Mouse (Mus musculus): Measurements from ENCODE around the gene Stat5b. TPM values are rescaled to one million over a fixed set of nuclear protein-coding genes. Genes with fewer than 3 reads are reported as not detected.

The Stat5b gene
- polyA plus RNA-seq, 1 experiment, result 33.2 TPM

DNA sequence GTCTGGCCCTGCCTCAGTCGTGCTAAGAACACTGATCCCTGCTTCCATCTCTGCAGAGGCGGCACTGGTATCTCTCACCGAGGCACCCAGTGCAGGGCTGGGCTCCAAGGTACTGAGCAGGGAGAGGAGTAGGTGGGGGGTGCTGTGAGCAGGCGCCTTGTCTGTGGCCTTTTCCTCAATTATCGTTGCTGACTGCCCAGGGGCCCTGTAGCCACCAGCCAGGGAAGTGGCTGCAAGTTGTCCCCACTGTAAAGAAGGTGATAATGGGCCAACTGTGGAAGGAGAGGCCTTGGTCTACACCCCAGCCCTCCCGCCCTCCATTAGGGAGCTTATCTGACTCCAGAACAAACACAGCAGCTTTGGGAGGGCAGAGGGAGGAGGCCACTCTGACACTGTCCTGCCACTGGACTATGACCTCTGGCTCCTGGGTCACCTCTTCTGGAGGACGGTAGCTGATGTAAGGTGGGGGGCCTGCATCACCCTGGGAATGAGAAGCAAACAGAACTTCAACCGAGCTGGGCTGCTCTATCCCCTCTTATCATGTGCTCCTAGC, 35.7 kb upstream of the Stat5b start:
- no peak for DNase-seq (ENCODE audit: low read depth in 1 of 2, low spot score in 2 of 2)
- no peak overlapping the region for H3K4me3 ChIP-seq (ENCODE audit: extremely low read depth, insufficient read depth, insufficient read length)
- no peak for TF ChIP-seq POLR2A (IDR thresholded peaks at IDR 0.05; ENCODE audit: low read depth, low read length)
- no peak for TF ChIP-seq CTCF (IDR thresholded peaks at IDR 0.05; ENCODE audit: extremely low read depth, insufficient read depth, insufficient read length, insufficient replicate concordance)
- no peaks in the 10 kb centered on the region for H3K4me1 ChIP-seq (ENCODE audit: control insufficient read depth, insufficient read depth, insufficient read length)
- peaks cover 47% of the 10 kb centered on the region for H3K36me3 ChIP-seq (ENCODE audit: control insufficient read depth, insufficient read depth, low read length)
- no peak overlapping the region for H3K27ac ChIP-seq (ENCODE audit: insufficient read depth, low read length)
- H3K27me3 ChIP-seq (ENCODE audit: control insufficient read depth, insufficient read depth, low read length), result no peaks in the 10 kb centered on the region
- 78% methylated on average over 8 of the region's 8 CpGs for WGBS

GRCm38 (mm10) chr11:100885472-100885871, 34.9 kb upstream of the Stat5b start:
- H3K36me3 ChIP-seq (ENCODE audit: control insufficient read depth, insufficient read depth, low read length), result peaks cover 44% of the 10 kb centered on the region
- no peaks in the 10 kb centered on the region for H3K4me1 ChIP-seq (ENCODE audit: control insufficient read depth, insufficient read depth, insufficient read length)

DNA sequence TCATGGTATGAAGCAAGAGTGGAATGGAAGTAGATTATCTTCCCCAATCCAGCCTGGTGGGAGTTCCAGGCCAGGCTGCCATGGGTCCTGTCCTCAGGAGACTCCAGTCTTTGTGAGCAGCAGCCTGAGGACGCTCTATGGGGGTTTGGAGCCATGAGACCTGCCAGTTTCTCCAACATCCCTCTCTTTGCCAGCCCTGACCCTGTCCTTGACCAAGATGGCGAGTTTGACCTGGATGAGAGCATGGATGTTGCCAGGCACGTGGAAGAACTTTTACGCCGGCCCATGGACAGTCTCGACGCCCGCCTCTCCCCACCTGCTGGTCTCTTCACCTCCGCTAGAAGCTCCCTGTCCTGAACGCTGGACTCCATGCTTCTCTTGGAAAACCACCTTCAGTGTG, 33.1 kb upstream of the Stat5b start:
- WGBS, result 92% methylated on average over 10 of the region's 10 CpGs
- no peak for DNase-seq (ENCODE audit: low read depth in 1 of 2, low spot score in 2 of 2)
- peaks cover 42% of the 10 kb centered on the region for H3K36me3 ChIP-seq (ENCODE audit: control insufficient read depth, insufficient read depth, low read length)
- no peak overlapping the region for H3K27ac ChIP-seq (ENCODE audit: insufficient read depth, low read length)
- no peak overlapping the region for H3K4me3 ChIP-seq (ENCODE audit: extremely low read depth, insufficient read depth, insufficient read length)
- H3K4me1 ChIP-seq (ENCODE audit: control insufficient read depth, insufficient read depth, insufficient read length), result no peaks in the 10 kb centered on the region
- H3K27me3 ChIP-seq (ENCODE audit: control insufficient read depth, insufficient read depth, low read length), result no peaks in the 10 kb centered on the region
- no peak for TF ChIP-seq POLR2A (IDR thresholded peaks at IDR 0.05; ENCODE audit: low read depth, low read length)
- no peak for TF ChIP-seq CTCF (IDR thresholded peaks at IDR 0.05; ENCODE audit: extremely low read depth, insufficient read depth, insufficient read length, insufficient replicate concordance)

More at GRCm38 (mm10) chr11:100885472-100885871, 34.9 kb upstream of the Stat5b start:
- DNase-seq (ENCODE audit: low read depth in 1 of 2, low spot score in 2 of 2), result no peak
- TF ChIP-seq CTCF (IDR thresholded peaks at IDR 0.05; ENCODE audit: extremely low read depth, insufficient read depth, insufficient read length, insufficient replicate concordance) (no peak), POLR2A (IDR thresholded peaks at IDR 0.05; ENCODE audit: low read depth, low read length) (no peak)
- no peaks in the 10 kb centered on the region for H3K27me3 ChIP-seq (ENCODE audit: control insufficient read depth, insufficient read depth, low read length)
- no peak overlapping the region for H3K27ac ChIP-seq (ENCODE audit: insufficient read depth, low read length)
- H3K4me3 ChIP-seq (ENCODE audit: extremely low read depth, insufficient read depth, insufficient read length), result no peak overlapping the region

GRCm38 (mm10) chr11:100879321-100880078, 29.0 kb upstream of the Stat5b start:
- no peak for DNase-seq (ENCODE audit: low read depth in 1 of 2, low spot score in 2 of 2)
- TF ChIP-seq CTCF (IDR thresholded peaks at IDR 0.05; ENCODE audit: extremely low read depth, insufficient read depth, insufficient read length, insufficient replicate concordance), result no peak
- no peak for TF ChIP-seq POLR2A (IDR thresholded peaks at IDR 0.05; ENCODE audit: low read depth, low read length)
- peaks cover 44% of the 10 kb centered on the region for H3K36me3 ChIP-seq (ENCODE audit: control insufficient read depth, insufficient read depth, low read length)
- H3K27me3 ChIP-seq (ENCODE audit: control insufficient read depth, insufficient read depth, low read length), result no peaks in the 10 kb centered on the region
- H3K4me1 ChIP-seq (ENCODE audit: control insufficient read depth, insufficient read depth, insufficient read length), result no peaks in the 10 kb centered on the region
- 0 out of 2 replicates have a peak overlapping the region, but pooled peaks have one; percentile 21 for H3K27ac ChIP-seq (ENCODE audit: insufficient read depth, low read length)
- 82% methylated on average over 15 of the region's 15 CpGs for WGBS
- no peak overlapping the region for H3K4me3 ChIP-seq (ENCODE audit: extremely low read depth, insufficient read depth, insufficient read length)

DNA sequence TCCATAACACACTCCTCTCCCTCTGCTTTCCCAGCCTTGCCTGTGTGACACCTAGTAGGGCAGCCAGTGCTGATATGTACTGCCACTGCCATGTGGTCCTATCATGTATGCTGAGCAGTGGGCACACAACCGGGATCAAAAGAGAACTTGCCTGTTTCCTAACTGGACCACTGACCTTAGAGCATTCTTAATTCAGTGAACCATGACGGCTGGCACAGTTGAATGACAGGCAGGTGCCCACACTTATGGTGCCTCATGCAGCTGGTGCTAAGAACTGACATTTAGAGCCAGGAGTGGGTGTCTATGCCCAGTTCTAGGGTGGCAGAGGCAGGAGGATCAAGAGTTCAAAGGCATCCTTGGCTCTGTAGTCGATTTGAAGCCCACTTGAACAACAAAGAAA, 25.2 kb upstream of the Stat5b start:
- no peak for TF ChIP-seq POLR2A (IDR thresholded peaks at IDR 0.05; ENCODE audit: low read depth, low read length)
- no peak for TF ChIP-seq CTCF (IDR thresholded peaks at IDR 0.05; ENCODE audit: extremely low read depth, insufficient read depth, insufficient read length, insufficient replicate concordance)
- DNase-seq (ENCODE audit: low read depth in 1 of 2, low spot score in 2 of 2), result no peak
- 87% methylated on average over 3 of the region's 3 CpGs for WGBS
- Histone ChIP-seq H3K36me3 (ENCODE audit: control insufficient read depth, insufficient read depth, low read length) (peaks cover 33% of the 10 kb centered on the region), H3K4me3 (ENCODE audit: extremely low read depth, insufficient read depth, insufficient read length) (no peak overlapping the region), H3K27me3 (ENCODE audit: control insufficient read depth, insufficient read depth, low read length) (no peaks in the 10 kb centered on the region), H3K27ac (ENCODE audit: insufficient read depth, low read length) (no peak overlapping the region), H3K4me1 (ENCODE audit: control insufficient read depth, insufficient read depth, insufficient read length) (no peaks in the 10 kb centered on the region)

DNA sequence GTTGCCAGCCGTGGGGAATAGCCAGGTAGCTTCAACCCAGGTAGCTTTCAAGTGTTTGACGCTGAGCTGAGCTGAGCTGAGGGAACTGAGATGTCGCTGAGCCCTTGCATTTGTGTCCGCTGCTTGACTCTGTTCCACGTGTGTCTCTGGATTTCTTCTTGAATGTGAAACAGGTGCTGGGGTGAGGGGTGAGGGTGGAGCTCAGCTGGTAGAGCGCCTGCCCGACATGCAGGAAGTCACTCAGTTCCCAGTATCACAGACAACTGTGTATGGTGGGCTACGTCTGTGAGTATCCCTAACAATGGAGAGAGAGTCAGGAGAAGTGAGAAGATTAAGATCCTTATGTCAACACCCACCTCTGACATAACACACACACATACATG, 20.4 kb upstream of the Stat5b start:
- 74% methylated on average over 8 of the region's 8 CpGs for WGBS
- Histone ChIP-seq H3K27me3 (ENCODE audit: control insufficient read depth, insufficient read depth, low read length) (no peaks in the 10 kb centered on the region), H3K36me3 (ENCODE audit: control insufficient read depth, insufficient read depth, low read length) (peaks cover 14% of the 10 kb centered on the region), H3K4me1 (ENCODE audit: control insufficient read depth, insufficient read depth, insufficient read length) (no peaks in the 10 kb centered on the region), H3K4me3 (ENCODE audit: extremely low read depth, insufficient read depth, insufficient read length) (no peak overlapping the region), H3K27ac (ENCODE audit: insufficient read depth, low read length) (no peak overlapping the region)
- DNase-seq (ENCODE audit: low read depth in 1 of 2, low spot score in 2 of 2), result no peak
- TF ChIP-seq POLR2A (IDR thresholded peaks at IDR 0.05; ENCODE audit: low read depth, low read length) (no peak), CTCF (IDR thresholded peaks at IDR 0.05; ENCODE audit: extremely low read depth, insufficient read depth, insufficient read length, insufficient replicate concordance) (no peak)

Data from spleen, adult 2 months (tissue).